Mouse (Mus musculus) bone marrow, adult 2 months (tissue): ENCODE measurements around the gene Hltf.

Source experiments
- CTCF ChIP-seq: fragments of 200-500 bp; IDR thresholded peaks from 2 replicates; pipeline ENCODE4 v1.5.1; 2011; ENCODE audit warnings: low read length, control low read depth; ENCODE audit not compliant: control insufficient read depth, insufficient read depth
- POLR2A ChIP-seq: fragments of 200-500 bp; IDR thresholded peaks from 2 replicates; pipeline ENCODE4 v1.6.1; 2011; ENCODE audit warnings: low read depth, mild to moderate bottlenecking, control low read depth, low read length, borderline replicate concordance; ENCODE audit not compliant: control insufficient read depth

GRCm38 (mm10) chr3:20129491-20129890 lies 71.9 kb downstream of the Hltf start:
- no peak for TF ChIP-seq CTCF
- no peak for TF ChIP-seq POLR2A
